In the genomic region with DNA sequence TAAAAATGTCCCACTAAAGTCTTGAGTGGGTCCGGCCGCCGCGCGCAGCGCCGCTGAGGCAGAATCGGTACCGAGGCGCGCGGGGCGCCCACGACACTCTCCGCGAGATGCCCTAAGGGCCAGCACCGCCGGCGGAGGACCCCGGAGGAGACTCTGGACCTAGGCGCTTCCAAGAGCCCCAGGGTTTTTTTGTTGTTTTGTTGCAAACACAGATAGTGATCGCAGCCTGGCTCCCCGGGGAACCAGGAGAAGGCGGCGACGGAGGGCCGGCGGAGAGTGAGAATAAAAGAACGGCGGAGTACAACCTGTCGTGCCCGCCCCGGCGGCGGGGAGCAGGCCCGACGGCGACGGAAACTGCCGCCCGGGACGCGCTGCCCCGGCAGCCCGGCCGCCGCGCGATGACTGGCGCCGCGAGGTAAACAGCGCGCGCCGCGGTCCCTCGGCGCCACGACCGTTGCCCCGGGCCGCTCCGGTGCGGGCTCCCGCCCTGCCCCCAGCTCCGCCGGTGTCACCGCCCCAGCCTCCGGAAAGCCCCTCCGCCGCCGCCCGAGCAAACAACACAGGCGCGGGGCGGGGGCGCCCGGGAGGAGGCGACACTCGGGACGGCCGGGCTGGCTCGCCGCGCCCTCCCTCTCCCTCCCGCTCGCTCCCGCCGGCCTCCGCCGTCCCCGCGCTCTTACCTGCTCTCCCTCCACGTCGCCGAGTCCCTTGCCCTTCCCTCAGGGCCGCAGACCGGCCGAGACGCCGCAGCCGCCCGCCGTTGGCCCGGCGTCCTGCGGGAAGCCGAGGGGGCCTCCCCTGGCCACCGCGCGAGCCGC, we compare ENCODE assay signal across 8 mouse cellular contexts. TPM values are rescaled to one million over a fixed set of nuclear protein-coding genes. Genes with fewer than 3 reads are reported as not detected.
DNase-seq lines count a peak whose midpoint lies in the region; ATAC-seq and TF ChIP-seq lines count a peak whose summit lies in the region.

No protein-coding gene starts in this region.

- H3K27me3 ChIP-seq in cerebellum, adult 2 months (ENCODE audit: control insufficient read depth, insufficient read depth, low read length): no peaks in the 10 kb centered on the region
- H3K27me3 ChIP-seq in liver, embryonic 13.5 days: no peaks in the 10 kb centered on the region
- no peaks in the 10 kb centered on the region for H3K27me3 ChIP-seq in thymus, adult 2 months (ENCODE audit: control insufficient read depth, insufficient read depth, low read length)

- peak overlapping the region; percentile 92 for H3K27ac ChIP-seq in left cerebral cortex, adult 2 months
- H3K27ac ChIP-seq in cerebellum, adult 2 months (ENCODE audit: insufficient read depth, low read length): peak overlapping the region; percentile 92
- peak overlapping the region; percentile 99 for H3K27ac ChIP-seq in liver, embryonic 13.5 days
- H3K27ac ChIP-seq in thymus, adult 2 months (ENCODE audit: control insufficient read depth, insufficient read depth, low read length): peak overlapping the region; percentile 47

- intact Hi-C loops in left cerebral cortex, adult 2 months (cut with DNase I): loop anchor here (1.0 to 2.0 kb wide), 2 partner anchors 25 to 64 kb away; no protein-coding TSS in a partner anchor
- intact Hi-C loops in gastrocnemius, postnatal 14 days (cut with DNase I; ENCODE audit: low total_unique reads): no loop called here

- no peaks in the 10 kb centered on the region for H3K9me3 ChIP-seq in liver, embryonic 13.5 days (replicated peaks)

- ATAC-seq in liver, embryonic 13.5 days (ENCODE audit: low read depth): peak; percentile 49

- under 1% methylated on average over 98 of the region's 113 CpGs for WGBS in cerebellum, adult 2 months
- WGBS in liver, embryonic 13.5 days (ENCODE audit: insufficient replicate concordance): under 1% methylated on average over 98 of the region's 113 CpGs
- WGBS in thymus, adult 2 months: under 1% methylated on average over 105 of the region's 113 CpGs

- H3K36me3 ChIP-seq in liver, embryonic 13.5 days: no peaks in the 10 kb centered on the region
- no peaks in the 10 kb centered on the region for H3K36me3 ChIP-seq in thymus, adult 2 months (ENCODE audit: control insufficient read depth, insufficient read depth, low read length)

- peak overlapping the region; percentile 95 for H3K4me3 ChIP-seq in left cerebral cortex, adult 2 months
- peak overlapping the region; percentile 95 for H3K4me3 ChIP-seq in cerebellum, adult 2 months (replicated peaks; ENCODE audit: insufficient read depth, low read depth, low read length)
- H3K4me3 ChIP-seq in liver, embryonic 13.5 days (replicated peaks): peak overlapping the region; percentile 95
- H3K4me3 ChIP-seq in thymus, adult 2 months (ENCODE audit: control insufficient read depth, insufficient read depth, low read length): peak overlapping the region; percentile 76

- no peak for TF ChIP-seq POLR2A in cerebellum, adult 2 months (IDR thresholded peaks at IDR 0.05; ENCODE audit: borderline replicate concordance, insufficient read depth, low read length)
- TF ChIP-seq POLR2A in thymus, adult 2 months (IDR thresholded peaks at IDR 0.05; ENCODE audit: control insufficient read depth, extremely low read depth, insufficient read depth, low read length, poor library complexity): no peak

- H3K9ac ChIP-seq in liver, embryonic 13.5 days: peak overlapping the region; percentile 99

- peak overlapping the region; percentile 100 for H3K4me2 ChIP-seq in liver, embryonic 13.5 days

- TF ChIP-seq CTCF in left cerebral cortex, adult 2 months (IDR thresholded peaks at IDR 0.05): no peak
- no peak for TF ChIP-seq CTCF in cerebellum, adult 2 months (IDR thresholded peaks at IDR 0.05; ENCODE audit: borderline replicate concordance, insufficient read depth, low read depth, low read length)
- no peak for TF ChIP-seq CTCF in thymus, adult 2 months (IDR thresholded peaks at IDR 0.05; ENCODE audit: borderline replicate concordance, control insufficient read depth, extremely low read depth, insufficient read depth, low read length, poor library complexity)

- no peaks in the 10 kb centered on the region; the same call in 1 of the 2 replicates for H3K4me1 ChIP-seq in cerebellum, adult 2 months (ENCODE audit: control insufficient read depth, insufficient read depth, low read length)
- H3K4me1 ChIP-seq in liver, embryonic 13.5 days (replicated peaks): peaks cover 48% of the 10 kb centered on the region
- peaks cover 5% of the 10 kb centered on the region; the same call in 1 of the 2 replicates for H3K4me1 ChIP-seq in thymus, adult 2 months (replicated peaks; ENCODE audit: control insufficient read depth, insufficient read depth, low read length)

- peak; percentile 39 to 40 for DNase-seq in left cerebral cortex, adult 2 months (ENCODE audit: extremely low spot score in 1 of 2, low spot score in 2 of 2)
- no peak for DNase-seq in left cerebral cortex, adult 9 months (ENCODE audit: low spot score in 2 of 2)
- peak; percentile 61 to 69 for DNase-seq in cerebellum, adult 2 months
- DNase-seq in gastrocnemius, postnatal 14 days: peak; percentile 58
- DNase-seq in kidney, adult 18-20 months: peak; percentile 74
- peak; percentile 53 for DNase-seq in liver, embryonic 13.5 days
- DNase-seq in naive thymus-derived CD4-positive, alpha-beta T cell, adult 2 months (ENCODE audit: low read depth): peak; percentile 69
- DNase-seq in thymus, adult 2 months: peak; percentile 63

RNA-seq across cellular contexts. Expression of a gene that starts 0.5 kb away (rescaled TPM):
- total RNA-seq in left cerebral cortex, adult 2 months (2021): 10 to 100 TPM; 48.5 to 51.8 TPM
- polyA plus RNA-seq in cerebellum, adult 2 months (2012; rRNA removed): 38.8 and 39.1 TPM in 2 replicates
- 10 to 100 TPM; 43.5 to 43.6 TPM for total RNA-seq in gastrocnemius, postnatal 14 days (2021)
- polyA plus RNA-seq in liver, embryonic 13.5 days (2015; fragmentation: Nextera tagmentation; extraction: Ambion mirVana): 24.0 and 24.4 TPM in 2 replicates
- 85.0 and 106 TPM in 2 replicates for polyA plus RNA-seq in thymus, adult 2 months (2012; rRNA removed)

RNA-seq across cellular contexts. Expression of a gene that starts 56.6 kb away (rescaled TPM):
- total RNA-seq in left cerebral cortex, adult 2 months (2021): not detected
- polyA plus RNA-seq in cerebellum, adult 2 months (2012; rRNA removed): 1.6 and 2.0 TPM in 2 replicates
- under 1 TPM; 0.24 to 0.29 TPM for total RNA-seq in gastrocnemius, postnatal 14 days (2021)
- 1.1 TPM in 2 replicates for polyA plus RNA-seq in liver, embryonic 13.5 days (2015; fragmentation: Nextera tagmentation; extraction: Ambion mirVana)
- 0.18 and 0.22 TPM in 2 replicates for polyA plus RNA-seq in thymus, adult 2 months (2012; rRNA removed)

Comparison
In these comparisons a context has a peak if more than half of its experiments do, and no peak if none do; other contexts are left out.
1. DNase-seq: peak in left cerebral cortex, adult 2 months (2 of 2), cerebellum, adult 2 months (2 of 2), gastrocnemius, postnatal 14 days (single experiment), kidney, adult 18-20 months (single experiment), liver, embryonic 13.5 days (single experiment), naive thymus-derived CD4-positive, alpha-beta T cell, adult 2 months (single experiment) and thymus, adult 2 months (single experiment); none in left cerebral cortex, adult 9 months (0 of 2).
2. H3K27ac ChIP-seq: peak in every context shown above with its lines; median percentile 99 in liver, embryonic 13.5 days; 92 in left cerebral cortex, adult 2 months; 92 in cerebellum, adult 2 months; 47 in thymus, adult 2 months.
3. Peak in every context shown above with its lines, with median percentiles within 50 percentile points of each other: H3K4me3 ChIP-seq.